Mouse (Mus musculus) bone marrow macrophage, adult 2 months (primary cell): ENCODE data around the gene Hkdc1.

ENCODE experiments used
- CTCF ChIP-seq: IDR thresholded peaks from 2 replicates; pipeline ENCODE4 v1.5.1; 2012; ENCODE audit warnings: low read depth, mild to moderate bottlenecking, low read length, moderate library complexity
- POLR2A ChIP-seq: IDR thresholded peaks from 2 replicates; pipeline ENCODE4 v1.6.1; 2012; ENCODE audit warnings: mild to moderate bottlenecking, low read depth, low read length, borderline replicate concordance

GRCm38 (mm10) chr10:62379808-62380207 lies 42.5 kb downstream of the Hkdc1 start, which contains the start of gene Hk1:
- TF ChIP-seq CTCF, result no peak
- TF ChIP-seq POLR2A, result no peak
